Mouse (Mus musculus): ENCODE results near the gene Lcn2.
A peak's percentile ranks its signal among the peaks of the same experiment; 100 is the strongest.

The Lcn2 gene

DNA sequence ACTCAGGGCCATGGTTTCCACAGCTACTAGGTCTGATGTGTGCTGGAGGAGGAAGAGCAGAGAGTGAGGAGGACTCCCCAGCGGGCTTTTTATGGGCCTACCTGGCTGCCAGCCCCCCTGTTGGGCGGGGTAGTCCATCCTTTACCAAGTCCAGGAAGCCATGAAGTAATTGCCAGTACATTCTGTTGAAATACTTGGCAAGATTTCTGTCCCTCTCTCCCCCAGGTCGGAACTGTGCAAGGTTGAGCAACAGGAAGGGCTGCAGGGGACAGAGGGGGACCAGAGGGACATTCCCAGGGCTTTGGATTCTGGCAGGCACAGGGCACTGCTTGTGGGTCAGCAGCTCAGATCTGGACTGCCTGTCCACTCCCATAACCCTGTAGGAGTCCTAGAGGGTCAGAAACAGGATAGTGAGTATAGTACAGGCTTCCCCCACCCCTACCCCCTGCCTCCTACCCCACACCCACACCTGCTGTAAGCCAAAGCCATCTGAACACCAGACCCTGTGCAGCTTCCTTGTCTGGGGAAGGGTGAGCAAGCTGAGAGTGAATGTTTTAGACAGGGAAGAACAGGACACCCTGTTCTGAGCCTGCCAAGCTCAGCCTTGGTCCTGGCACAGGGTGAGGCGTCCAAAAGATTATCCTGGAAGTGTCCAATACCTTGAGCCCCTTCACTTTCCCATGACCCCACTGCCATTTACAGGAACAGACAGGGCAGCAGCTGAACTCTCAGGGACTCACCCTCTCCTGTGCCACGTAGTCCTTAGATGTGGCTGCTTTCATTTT, at the start of gene Lcn2:
Lcn2 (minus strand) TSS at position 547 of the 785 bp plus-strand sequence.
- DNase-seq (ENCODE audit: low spot score in 2 of 2): no peak

DNA sequence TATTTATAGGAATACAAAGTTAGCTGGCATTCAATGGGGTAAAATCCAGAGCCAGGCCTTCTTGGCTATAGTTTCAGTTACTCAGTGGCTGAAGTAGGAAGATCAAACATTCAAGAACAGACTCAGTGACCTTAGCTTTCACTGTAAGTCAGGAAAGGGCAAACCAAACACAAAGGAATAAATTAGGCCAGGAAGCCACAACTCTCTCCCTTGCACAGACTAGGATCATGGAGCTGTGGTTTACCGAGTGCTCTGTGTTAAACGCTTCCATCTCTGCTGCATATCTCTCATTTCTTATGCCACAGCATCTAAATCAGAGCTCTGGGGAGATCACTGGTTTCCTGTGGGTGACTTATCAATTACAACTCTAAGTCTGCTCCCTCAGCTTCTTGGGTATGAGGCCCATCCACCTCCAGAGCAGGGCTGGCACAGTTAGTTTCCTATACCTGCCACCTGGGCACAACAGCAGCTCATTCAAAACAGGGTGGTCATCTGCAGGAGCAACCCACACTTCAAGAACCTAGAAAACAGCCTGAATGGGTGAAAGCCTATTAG, 49.6 kb upstream of the Lcn2 start:
- DNase-seq (ENCODE audit: low spot score in 2 of 2): no peak

DNA sequence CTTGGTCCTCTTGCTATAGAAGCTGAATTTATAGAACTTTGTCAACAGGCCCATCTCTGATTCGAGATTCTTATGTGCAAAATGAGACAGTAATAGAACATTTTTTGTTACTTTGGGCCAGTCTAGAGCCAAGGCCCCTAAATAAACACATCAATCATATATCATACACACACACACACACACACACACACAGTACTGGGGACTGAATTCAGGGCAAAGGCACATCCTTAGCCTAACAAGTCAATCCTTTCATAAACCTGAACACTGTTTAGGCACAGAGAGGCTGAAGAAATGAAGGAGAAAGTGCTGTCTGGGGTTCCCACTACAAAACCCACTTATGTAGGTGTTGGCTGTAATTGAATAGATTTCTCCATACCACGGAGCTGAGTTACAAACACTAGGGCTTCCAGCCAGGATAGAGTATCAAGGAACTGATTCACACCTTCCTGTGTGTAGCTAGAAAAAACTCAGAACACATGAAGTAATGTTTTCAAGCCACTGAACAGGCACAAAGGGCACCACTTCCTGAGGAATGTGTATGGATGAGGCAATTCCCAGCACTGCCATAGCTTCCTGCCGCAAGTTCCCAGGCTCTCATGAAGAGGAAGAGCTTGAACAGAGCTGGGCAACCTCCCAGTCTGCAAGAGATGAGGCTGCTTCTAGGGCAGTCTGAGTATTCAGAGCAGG, 48.8 kb upstream of the Lcn2 start:
- no peak for DNase-seq (ENCODE audit: low spot score in 2 of 2)

DNA sequence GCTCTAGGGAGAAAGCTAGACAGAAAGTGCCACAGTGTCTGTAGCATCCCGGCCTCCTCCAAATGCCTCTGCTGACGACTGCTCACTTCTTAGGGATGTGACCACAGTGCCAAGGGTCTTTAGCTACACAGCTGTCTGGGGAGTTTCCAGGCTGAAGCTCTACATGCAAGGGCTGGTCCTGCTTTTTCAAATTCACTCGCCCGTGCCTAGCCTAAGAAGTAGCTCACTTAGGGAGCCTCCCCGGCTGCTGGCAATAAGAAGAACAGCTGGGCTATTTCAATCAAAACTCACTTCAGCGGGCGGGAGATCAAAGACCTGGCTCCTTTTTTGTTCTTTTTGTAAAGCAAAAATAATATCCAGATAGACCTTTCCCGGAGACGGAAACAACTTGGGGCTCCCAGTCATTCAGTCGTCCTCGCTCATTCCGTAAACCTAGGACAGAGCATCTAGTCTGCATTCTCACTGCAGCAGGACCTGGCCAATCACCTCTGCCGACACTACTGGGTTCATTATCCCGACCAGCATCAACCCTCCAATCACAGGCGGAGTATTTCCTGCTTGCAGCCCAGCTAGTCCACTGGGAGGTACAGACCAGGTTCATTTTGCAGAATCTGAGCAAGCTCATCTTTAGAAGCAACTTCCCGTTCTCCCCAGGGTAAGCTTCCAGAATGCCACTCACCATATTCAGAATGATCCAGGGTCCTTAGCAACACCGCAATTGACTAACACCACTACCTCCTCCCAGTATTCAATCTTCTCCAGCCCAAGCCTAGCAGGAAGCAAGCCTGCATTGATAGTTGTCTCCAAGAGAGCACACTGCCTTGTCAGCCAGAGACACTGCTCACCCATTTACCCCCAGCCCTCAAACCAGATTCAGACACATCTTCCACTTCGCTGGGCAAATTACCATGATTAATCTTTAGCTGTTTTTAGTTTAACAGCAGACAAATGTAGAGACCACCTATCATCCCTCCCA, 42.9 kb upstream of the Lcn2 start:
- peak; percentile 52 to 78 for DNase-seq (ENCODE audit: low spot score in 2 of 2)

DNA sequence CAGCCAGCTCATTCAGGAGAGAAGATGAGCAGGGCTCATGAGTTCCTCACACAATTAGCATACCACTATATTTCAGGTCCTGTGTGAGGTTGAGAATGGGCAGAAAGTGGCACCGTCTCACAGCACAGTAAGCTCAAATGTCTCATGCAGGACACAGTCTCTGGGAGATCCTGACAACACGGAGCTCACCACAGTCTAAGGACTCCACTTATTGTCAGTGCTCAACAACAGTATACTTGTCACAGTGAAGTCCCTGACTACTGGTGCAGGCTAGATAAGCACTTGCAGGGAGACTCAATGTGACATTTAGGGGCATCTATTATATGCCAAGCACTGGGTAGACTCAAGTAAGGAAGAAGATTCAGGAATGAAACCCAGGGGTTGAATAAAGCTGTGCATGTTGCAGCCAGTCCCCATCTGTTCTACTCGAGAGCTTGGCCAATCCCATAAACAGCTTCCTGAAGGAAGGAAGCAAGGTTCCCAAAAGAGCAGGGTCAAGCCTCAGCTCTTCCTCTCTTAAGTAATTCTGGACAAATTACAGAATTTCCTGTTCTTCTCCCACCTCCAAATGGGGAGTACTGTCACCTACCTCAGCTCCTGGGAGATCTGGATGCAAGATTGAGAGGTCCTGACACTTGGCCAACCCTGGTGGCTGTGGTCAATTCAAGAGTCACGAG, 41.3 kb upstream of the Lcn2 start:
- DNase-seq (ENCODE audit: low spot score in 2 of 2): no peak

DNA sequence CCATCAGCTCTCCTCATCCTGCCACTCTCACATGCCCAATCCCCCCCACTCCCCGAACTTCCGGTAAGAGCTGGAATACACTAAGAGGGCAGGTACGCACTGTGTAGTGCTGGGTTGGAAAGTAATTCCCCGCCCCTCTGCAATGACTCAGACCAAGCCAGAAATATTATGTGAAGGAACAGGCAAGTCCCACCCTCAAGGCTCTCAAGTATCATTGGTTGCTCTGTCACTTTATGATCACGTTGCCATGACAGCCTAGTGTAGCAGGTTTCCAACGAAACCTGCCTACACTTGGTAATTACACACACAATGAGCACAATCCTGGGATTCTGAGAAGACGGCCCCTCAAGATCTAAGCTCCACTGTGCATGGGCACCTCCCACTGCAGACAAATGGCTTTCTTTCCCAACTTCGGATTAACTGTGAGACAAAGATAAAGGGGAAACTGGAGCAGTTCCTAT, 40.2 kb upstream of the Lcn2 start:
- no peak for DNase-seq (ENCODE audit: low spot score in 2 of 2)

DNA sequence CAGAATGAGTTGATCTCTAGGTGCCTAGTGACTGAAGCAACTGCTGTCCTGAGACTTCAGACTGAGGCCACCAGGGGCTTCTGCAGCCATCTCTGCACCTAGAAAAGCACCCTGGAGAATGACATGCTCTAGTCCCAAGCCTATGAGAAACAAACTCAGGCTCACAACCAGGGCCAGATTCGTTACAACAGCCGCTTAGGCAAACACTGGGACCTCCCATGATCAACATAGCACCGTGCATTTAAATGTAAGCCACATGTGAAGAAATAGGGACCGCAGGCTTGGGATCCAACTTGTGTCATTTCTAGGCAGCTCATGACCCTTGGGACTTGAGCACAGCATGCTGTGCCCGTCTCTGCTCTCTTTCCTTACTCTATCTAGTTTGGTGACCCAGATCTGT, 39.7 kb upstream of the Lcn2 start:
- no peak for DNase-seq (ENCODE audit: low spot score in 2 of 2)

DNA sequence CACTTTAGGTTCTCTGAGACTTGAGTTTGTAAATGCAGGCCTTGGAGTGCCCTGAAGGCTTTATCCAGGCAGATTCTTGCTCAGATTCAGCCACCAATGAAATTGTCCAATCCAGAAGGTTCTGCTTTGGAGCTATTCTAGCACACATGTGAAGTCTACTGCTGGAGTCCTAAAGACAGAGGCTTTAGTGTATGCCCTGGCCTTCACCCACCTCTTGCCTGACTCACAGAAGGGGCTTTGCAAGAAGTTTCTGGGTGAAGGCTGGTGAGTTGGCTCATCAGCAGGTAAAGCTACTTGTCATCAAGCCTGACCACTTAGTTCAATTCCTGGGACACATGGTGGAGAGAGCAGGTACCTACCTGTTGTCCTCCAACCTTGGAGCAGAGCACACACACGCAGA, 38.1 kb upstream of the Lcn2 start:
- DNase-seq (ENCODE audit: low spot score in 2 of 2): no peak

DNA sequence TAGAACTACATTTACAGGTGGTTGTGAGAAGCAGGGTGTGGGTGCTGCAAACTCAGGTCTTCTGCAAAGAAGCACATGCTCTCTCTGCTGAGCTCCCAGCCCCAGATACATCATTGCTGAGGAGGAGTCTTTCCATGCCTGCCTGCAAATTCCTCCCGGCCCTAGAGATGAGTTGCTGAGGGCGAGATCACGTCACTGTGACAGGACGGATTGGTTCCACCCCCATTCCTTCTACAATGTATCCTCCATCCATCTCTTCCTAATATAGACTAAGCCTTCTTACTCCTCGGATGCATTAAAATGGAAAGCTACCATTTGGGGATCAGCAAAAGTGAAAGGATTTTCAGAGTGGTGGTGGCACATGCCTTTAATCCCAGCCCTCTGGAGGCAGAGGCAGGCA, 37.5 kb upstream of the Lcn2 start:
- DNase-seq (ENCODE audit: low spot score in 2 of 2): no peak

DNA sequence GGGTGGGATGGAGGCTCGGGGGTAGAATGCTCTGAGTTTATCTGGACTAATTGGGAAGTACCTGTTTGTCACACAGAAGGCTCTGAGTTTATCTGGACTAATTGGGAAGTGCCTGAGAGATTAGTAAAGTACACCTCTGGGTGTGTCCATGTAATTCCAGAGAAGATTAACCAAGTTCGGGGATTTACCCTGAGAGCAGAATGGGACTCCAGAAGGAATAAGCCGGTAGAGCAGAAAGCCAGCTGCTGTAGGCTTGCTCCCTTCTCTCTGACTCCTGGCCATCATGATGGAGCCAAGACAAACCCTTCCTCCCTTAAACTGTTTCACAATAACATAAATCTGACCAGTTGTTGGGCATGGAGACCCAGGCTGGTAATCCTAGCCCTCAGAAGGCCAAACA, 36.7 kb upstream of the Lcn2 start:
- no peak for DNase-seq (ENCODE audit: low spot score in 2 of 2)

DNA sequence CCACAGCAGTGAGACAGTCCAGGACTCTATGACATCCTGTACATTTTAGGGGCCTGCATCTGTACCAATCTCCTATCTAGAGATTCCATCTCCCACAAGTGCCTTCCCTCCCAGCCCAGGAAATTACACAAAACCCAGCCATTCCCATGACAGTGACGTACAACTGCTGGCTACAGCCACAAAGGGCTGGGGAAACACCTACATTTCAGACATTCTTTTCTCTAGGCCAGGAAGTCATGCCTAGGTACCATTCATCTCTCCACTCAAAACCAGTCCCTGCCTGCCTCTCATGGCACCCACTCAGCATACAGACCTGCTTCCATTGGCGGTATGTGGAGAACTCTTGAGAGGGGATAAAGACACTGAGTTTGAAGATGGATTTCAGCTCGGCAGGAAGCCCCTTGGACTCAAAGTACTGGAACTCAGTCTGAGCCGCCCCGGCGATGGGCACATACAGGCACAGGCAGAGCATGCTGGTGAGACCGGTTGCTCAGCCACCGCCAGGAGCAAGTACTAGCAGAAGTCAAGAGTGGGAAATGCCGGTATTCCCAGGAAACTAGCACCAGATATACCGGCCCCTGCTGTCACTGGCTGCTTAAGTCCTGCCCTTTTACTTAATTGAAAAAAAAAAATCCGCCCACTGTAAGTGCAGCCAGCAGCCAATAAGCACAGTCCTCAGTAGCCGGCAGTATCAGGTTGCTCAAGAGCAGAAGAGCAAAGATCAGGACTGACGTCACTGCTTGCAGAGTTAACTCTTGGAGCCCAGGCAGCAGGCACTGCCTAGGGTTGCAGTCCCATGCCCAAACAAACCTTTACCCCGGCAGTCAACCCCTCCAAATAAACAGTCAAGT, 35.7 kb upstream of the Lcn2 start:
- no peak for DNase-seq (ENCODE audit: low spot score in 2 of 2)

DNA sequence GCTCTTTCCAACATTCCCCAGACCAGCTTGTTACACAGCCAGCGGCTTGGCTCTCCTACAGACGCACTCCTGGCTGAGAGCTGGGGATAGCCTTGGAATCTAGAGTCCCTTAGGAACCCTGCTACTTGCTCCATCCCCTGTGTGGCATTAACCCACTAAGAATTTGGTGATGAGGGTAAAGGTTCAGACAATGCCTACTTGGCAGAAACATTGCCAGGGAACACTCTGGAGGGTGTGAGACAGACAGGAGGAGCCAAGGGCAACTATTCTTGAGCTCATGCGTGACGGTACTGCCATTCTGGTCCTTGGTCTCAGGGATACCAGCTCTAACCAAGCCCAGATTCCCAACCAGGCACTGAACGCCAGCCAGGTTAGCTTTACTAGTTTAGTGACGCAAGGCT, 33.8 kb upstream of the Lcn2 start:
- no peak for DNase-seq (ENCODE audit: low spot score in 2 of 2)

DNA sequence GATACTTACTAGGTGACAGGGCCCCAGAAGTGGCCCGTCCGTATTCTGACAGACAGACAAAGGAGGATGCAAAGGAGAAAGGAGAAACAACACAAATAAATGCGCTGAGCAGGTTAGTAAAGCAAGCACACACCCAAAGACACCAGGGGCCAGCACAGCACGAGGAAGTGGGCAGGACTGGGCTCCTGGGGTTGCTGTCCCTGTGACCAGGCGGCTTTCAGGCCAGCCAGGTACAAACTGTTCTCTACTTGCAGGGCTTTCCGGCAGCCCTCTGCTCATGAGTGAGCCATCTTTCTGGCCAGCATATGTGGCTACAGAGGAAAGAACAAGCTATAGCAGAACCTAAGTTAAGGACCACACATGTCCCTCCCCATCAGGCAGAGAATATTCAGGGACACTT, 32.6 kb upstream of the Lcn2 start:
- DNase-seq (ENCODE audit: low spot score in 2 of 2): no peak

DNA sequence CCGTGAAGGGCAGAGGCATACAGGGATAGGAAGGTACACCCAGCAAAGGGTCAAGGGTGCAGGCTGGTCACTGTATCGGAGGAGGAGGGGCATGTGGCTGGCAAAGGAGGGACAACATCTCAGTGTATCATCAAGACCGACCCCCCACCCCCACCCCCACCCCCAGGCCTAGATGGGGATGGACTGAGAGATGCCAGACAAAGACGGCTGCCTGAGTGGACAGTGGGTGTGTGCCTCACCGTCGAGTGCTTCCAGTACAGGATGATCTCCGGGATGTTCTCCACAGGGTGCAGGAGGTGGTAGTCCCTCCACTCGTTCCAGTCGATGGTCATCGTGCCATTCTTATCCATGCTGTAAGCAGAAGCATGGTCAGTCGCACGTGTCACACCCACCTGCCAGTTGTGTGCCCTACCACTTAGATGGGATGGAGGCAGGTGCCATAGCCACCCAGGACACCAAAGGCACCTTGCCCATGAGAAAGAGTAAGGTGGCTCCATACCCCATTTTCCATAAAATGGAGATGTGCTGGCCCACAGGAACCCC, 32.1 kb upstream of the Lcn2 start:
- DNase-seq (ENCODE audit: low spot score in 2 of 2): no peak

DNA sequence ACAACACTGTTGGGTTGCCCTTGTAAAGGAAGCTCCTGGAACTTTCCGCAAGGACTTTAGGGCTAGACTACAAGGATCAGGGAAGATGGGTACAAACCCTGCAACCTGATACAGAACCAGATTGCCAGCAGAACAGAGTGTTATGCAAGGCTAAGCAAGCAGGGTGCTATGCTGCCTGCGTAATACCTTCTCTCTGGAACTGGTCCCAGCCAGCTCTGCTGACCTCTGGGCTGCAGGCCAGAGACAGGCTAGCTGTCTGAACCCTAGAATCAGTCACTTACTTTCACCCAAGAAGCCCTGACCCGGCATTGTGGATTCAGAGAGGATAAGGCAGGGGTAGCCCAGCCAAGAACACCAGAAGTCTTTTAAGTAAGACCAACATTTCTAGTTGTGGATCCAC, 31.3 kb upstream of the Lcn2 start:
- no peak for DNase-seq (ENCODE audit: low spot score in 2 of 2)

DNA sequence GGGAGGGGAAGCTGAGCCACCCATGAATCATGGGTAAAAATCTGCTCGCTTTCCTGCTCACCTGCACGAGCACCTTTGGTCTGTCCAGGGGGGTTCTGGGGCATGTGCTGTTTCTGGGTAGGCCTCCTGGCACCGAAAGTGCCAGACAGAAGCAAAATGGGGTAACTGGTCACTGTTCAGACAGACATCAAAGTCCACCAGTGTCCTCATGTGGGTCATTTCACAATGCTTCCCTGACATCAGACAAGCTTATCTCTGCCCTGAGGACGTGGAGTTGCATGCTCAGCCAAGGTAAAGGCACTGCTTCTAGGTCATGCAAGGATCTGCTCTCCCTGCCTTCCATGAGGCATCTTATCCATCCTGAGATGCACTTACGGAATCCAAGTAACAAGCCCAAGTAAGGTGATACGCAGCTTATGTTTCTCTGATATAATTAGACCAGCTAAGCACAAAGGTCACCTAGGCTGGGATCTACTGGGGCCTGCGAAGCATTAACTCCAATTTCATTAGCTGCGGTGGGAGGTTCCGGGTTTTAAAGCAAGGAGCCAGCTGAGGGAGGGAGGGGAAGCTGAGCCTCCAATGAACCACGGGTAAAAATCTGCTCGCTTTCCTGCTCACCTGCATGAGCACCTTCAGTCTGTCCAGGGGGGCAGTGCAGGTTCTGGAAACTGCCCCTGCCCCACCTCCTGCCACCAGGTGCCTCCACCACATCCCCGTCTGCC, 30.5 kb upstream of the Lcn2 start:
- no peak for DNase-seq (ENCODE audit: low spot score in 2 of 2)

DNA sequence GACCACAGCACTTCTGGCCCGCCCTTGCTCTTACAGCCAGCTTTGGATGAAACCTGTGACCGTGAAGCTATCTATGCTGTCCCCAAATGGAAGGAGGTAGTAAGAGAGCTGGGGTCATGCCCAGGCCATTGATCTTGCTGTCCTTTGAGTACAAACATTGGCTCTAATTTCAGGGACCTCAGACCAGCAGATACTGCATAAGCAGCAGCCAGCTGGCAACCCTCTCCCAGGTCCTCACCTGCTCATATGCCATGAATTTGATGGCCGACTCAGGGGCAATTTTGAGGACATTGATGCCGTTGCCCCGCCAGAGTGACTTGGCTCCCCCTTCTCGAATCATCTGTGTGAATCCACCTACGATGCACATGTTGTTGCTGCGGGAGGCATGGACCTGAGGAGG, 29.4 kb upstream of the Lcn2 start:
- no peak for DNase-seq (ENCODE audit: low spot score in 2 of 2)

DNA sequence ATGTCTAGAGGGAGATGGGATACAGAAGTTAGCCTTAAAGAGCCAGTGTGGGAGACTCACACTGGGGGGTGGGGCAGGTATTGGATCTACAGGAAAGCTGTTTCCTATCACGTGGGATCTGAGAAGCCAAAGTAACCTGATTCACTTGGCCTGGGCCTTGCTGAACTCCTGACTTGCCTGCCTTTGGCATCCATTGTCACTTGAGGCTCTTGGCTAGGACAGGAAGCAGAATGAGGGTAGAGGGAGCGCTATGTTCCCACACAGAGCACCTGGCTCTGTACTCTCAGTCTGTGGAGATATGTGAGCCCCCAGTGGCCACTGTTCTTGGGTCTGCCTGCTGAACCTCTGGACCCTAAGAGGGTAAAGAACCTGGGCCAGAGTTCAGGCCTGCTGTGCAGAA, 28.5 kb upstream of the Lcn2 start:
- DNase-seq (ENCODE audit: low spot score in 2 of 2): no peak

DNA sequence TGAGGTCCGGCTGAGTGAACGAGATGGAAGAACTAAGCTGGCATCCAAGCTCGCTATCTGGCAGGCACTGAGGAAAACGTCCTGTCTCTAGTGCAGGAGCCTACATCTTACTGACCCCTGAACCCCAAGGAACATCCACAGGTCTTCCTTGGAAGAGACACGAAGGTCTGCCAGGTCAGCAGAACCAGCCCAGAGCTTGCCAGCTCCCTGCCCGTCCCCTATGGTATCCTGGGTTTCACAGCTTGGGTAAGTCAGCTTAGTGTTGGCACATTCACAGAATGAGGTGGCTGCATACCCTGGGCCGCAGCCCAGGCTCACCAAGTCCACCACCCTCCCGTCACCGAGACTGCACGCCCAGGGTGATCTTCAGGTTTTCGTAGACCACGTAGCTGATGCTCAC, 27.7 kb upstream of the Lcn2 start:
- no peak for DNase-seq (ENCODE audit: low spot score in 2 of 2)

Measured in cerebellum, postnatal 4 days (tissue).